Mouse (Mus musculus) brain, embryonic 14.5 days (tissue): ENCODE data around the gene Lrch1. TPM values are rescaled to one million over a fixed set of nuclear protein-coding genes. Genes with fewer than 3 reads are reported as not detected.

Source experiments
- DNase-seq: peaks from one replicate; pipeline ENCODE4 v3.0.0-alpha.2; 2011; ENCODE audit warnings: low read depth
- CTCF ChIP-seq: fragments of 200-500 bp; IDR thresholded peaks from 2 replicates; pipeline ENCODE4 v1.5.1; 2012; ENCODE audit warnings: inconsistent platforms, mild to moderate bottlenecking, moderate library complexity, borderline replicate concordance; ENCODE audit not compliant: insufficient read depth, insufficient read length; ENCODE audit errors: extremely low read depth
- POLR2A ChIP-seq: fragments of 200-500 bp; IDR thresholded peaks from 2 replicates; pipeline ENCODE4 v1.6.1; 2012; ENCODE audit warnings: mild to moderate bottlenecking, inconsistent platforms, borderline replicate concordance; ENCODE audit not compliant: poor library complexity, insufficient read depth, insufficient read length, severe bottlenecking; ENCODE audit errors: extremely low read depth
- polyA plus RNA-seq: library from polyadenylated mRNA; depleted of rRNA; stranded (reverse); fragments of >200 nt; gene quantifications from 2 replicates; pipeline ENCODE4 v1.2.3, GENCODE M21; 2012; rRNA removed

Lrch1 gene
- polyA plus RNA-seq, 1 experiment: 15.3 TPM

GRCm38 (mm10) chr14:74764191-74764918 lies 183.3 kb downstream of the Lrch1 start:
- DNase-seq: peak; percentile 72
- TF ChIP-seq CTCF (peak; percentile 89), POLR2A (no peak)

GRCm38 (mm10) chr14:74736850-74737249 lies 210.8 kb downstream of the Lrch1 start:
- TF ChIP-seq POLR2A (no peak), CTCF (no peak)
- no peak for DNase-seq

- no peak for DNase-seq
- TF ChIP-seq CTCF (no peak), POLR2A (no peak)
Measured at GRCm38 (mm10) chr14:74735471-74735870, 212.2 kb downstream of the Lrch1 start.

- DNase-seq: no peak
- TF ChIP-seq POLR2A (no peak), CTCF (no peak)
Measured at GRCm38 (mm10) chr14:74733397-74733796, 214.3 kb downstream of the Lrch1 start.

GRCm38 (mm10) chr14:74732079-74732783 lies 215.4 kb downstream of the Lrch1 start, which contains the start of gene Esd:
Gene Esd, plus strand, starts transcription at chr14:74732297.
- peak; percentile 96 for DNase-seq

GRCm38 (mm10) chr14:74731221-74732078 lies 216.2 kb downstream of the Lrch1 start:
- no peak for TF ChIP-seq CTCF
- no peak for TF ChIP-seq POLR2A
- no peak for DNase-seq

More at GRCm38 (mm10) chr14:74732079-74732783, 215.4 kb downstream of the Lrch1 start, which contains the start of gene Esd:
- TF ChIP-seq POLR2A (peak; percentile 49; the same call in 1 of the 2 replicates), CTCF (no peak)

- DNase-seq: no peak
- TF ChIP-seq POLR2A (no peak), CTCF (no peak)
Measured at GRCm38 (mm10) chr14:74723541-74723940, 224.1 kb downstream of the Lrch1 start.

GRCm38 (mm10) chr14:74709054-74709453 lies 238.6 kb downstream of the Lrch1 start:
- peak; percentile 75 for DNase-seq
- peak; percentile 48; the same call in 1 of the 2 replicates for TF ChIP-seq CTCF
- no peak for TF ChIP-seq POLR2A

Other genes starting within 250 kb of the Lrch1 start
- gene Esd, start 215.6 kb downstream of the Lrch1 start, polyA plus RNA-seq: 122 and 144 TPM in 2 replicates
- 0.16 and 0.25 TPM in 2 replicates for gene Rubcnl, start 68.2 kb upstream of the Lrch1 start, polyA plus RNA-seq
- gene Lrrc63, start 183.0 kb upstream of the Lrch1 start, polyA plus RNA-seq: 0.05 TPM in 2 replicates
- 3.6 and 7.4 TPM in 2 replicates for gene Lcp1, start 183.2 kb upstream of the Lrch1 start, polyA plus RNA-seq